Mouse (Mus musculus): Measurements from ENCODE around the gene Arhgap35.
"Not testable (repeated sequence)": the region's sequence is repeated elsewhere in the genome, so short reads cannot be mapped to it uniquely, and the experiment has no call there.

Arhgap35 gene

DNA sequence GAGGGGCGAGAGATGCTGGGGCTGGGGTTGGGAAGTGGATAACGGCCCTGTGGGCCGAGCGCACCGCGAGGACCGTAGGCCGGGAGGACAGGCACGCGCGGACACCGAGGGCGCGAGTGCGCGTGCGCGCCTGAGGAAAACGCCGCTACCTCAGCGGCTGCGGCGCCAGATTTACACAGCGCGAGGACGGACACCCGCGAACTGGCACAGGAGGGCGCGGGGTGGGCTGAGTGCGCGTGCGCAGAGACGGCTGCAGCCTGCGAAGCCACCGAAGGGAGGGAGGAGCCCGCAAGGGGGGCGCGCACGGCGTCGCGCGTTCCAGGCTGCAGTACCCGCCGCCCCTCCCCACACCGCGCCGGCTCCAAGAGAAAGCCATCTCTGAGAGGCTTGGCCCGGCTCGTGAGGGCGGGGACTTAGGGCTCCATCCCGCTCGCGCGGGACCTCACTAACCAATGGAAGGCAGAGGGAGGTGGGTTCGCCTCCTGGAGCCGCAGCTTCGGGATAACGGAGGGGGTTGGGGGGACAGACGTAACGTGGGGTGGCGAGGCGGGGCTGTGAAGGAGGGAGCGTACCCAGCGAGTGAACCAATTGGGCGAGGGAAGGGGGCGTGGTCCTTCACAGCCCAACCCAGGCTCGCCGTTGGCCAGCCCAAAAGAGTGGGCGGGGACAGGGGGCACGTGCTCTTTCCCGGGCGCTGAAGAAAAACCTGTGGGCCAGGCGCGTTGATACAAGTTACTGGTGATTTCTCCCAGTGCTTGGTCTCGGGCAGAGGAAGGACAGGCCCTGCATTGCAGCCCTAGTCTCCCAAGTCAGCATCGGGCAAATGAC lies at the start of gene Arhgap35:
Gene Arhgap35, minus strand, starts transcription at position 106 of the 828 bp plus-strand sequence.
- DNase-seq (ENCODE audit: low spot score in 2 of 2) = peak; percentile 95 to 96

DNA sequence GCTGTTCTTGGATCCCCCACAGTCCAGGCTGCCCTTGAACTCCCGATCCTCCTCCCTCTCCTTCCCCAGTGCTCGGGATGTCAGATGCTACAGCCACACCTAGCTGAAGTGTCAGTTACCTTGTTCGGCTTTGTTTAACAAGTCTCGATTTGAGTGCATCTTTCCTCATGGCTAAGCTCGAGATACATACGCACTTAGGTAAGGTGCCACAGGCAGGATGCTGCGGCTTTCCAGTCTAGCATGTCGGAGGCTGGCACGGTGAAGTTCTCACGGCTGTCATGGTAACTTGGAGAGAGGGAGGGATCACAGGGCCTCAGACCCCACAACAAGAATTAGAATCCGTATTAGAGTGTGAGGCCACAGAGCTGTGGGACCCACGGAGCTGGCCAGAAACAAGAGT lies 29.5 kb upstream of the Arhgap35 start:
- DNase-seq (ENCODE audit: low spot score in 2 of 2) = no peak

DNA sequence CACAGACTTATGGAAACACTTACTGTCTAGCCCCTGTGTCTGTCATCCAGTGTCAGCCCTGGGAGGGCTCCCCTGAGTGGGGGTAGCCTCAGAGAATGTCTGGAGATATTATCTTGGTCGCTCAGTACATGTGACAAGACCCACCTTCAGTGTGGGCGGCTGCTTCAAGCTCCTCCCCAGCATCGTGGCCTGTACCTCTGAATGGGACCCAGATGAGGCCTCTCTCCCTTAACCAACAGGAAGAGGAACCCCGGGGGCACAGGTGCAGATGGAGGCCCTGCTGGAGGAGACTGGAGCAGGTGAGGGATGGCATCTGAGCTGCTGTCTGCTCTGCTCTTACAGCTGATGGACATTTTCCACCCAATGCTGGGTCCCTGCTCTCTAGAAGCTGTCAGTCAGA lies 28.3 kb upstream of the Arhgap35 start:
- not testable (repeated sequence) for DNase-seq (ENCODE audit: low spot score in 2 of 2)

DNA sequence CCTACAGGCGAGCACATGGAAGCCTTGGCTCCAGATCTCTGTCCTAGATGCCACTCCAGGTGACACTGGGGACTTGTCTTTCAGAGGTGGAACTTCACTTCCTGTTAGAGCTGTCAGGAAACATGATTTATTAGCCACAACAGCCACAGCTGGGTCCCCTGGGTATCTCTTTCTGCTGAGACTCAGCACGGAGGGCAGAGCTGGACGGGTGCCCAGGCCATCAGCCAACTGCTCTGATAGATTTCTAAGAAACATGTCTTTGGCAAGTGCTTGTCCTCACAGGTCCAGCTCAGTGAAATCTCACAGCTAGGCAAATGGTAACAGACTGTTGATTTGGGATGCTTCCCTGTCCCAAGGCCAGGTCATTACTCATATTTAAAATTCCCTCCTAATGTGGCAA lies 24.2 kb upstream of the Arhgap35 start:
- no peak for DNase-seq (ENCODE audit: low spot score in 2 of 2)

DNA sequence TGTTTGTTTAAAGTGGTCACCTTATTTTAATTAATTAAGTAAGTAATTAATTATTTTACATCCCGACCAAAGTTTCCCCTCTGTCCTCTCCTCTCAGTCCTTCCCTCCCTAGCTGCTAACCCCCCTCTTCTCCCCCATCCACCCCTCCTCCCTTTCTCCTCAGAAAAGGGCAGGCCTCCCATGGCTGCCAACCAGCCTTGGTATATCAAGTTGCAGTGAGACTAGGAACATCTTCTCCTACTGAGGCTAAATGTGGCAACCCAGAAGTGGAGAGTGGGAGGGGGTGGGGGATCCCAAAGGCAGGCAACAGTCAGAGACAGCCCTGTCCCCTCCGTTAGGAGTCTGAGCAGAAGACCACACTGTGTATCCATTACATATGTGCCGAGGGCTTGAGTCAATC lies 20.3 kb upstream of the Arhgap35 start:
- no peak for DNase-seq (ENCODE audit: low spot score in 2 of 2)

DNA sequence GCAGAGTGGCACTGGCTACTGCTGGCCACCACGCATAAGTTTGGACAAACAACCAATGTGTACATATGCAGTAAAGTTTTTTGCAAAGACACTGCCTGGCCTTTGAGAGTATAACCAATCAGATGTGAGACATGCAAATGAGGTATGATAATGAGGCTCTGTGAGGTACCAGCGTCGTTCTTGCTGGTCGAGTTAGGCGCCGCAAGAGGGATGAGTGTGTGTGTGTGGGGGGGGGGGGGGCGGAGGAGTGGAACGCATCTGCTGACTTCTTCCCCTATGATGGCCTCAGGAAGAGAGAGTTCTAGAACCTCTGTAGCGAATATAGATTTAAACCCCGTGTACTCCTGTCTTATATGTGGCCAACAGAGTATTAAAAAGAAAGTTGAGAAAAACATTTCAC lies 19.1 kb upstream of the Arhgap35 start:
- DNase-seq (ENCODE audit: low spot score in 2 of 2) = not testable (repeated sequence)

DNA sequence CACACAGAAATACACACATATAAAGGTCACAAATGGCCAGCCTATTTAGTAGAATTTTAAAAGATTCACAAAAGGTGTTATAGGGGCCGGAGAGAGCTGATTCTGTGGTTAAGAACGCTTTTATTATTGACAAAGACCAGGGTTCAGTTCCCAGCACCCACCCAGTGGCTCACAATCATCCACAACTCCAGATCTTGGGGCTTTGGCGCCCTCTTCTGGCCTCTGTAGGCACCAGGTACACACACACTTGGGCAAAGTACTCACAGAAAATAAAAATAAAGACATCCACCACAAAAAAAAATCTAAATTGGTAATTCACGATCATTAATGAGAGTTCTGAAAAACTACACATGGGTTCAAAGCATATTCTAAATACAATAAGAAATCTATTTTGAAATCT lies 17.1 kb upstream of the Arhgap35 start:
- DNase-seq (ENCODE audit: low spot score in 2 of 2) = no peak

DNA sequence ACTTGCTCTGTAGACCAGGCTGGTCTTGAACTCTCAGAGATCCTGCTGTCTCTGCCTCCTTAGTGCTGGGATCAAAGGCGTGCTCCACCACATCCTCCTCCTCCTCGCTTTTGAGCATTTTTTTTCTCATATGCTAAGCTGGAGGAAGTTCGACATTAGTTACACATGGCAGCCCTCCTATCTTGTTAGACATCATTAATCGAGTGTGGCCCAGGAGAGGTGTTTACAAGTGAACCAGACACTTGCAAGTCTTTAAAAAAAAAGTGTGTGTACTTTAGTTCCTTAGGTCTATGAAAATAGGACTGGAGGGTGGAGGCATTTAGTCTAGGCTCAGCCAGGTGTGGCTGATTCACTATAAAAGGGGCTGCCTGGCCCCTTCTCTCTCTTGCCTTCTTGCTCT lies 16.2 kb upstream of the Arhgap35 start:
- DNase-seq (ENCODE audit: low spot score in 2 of 2) = no peak

DNA sequence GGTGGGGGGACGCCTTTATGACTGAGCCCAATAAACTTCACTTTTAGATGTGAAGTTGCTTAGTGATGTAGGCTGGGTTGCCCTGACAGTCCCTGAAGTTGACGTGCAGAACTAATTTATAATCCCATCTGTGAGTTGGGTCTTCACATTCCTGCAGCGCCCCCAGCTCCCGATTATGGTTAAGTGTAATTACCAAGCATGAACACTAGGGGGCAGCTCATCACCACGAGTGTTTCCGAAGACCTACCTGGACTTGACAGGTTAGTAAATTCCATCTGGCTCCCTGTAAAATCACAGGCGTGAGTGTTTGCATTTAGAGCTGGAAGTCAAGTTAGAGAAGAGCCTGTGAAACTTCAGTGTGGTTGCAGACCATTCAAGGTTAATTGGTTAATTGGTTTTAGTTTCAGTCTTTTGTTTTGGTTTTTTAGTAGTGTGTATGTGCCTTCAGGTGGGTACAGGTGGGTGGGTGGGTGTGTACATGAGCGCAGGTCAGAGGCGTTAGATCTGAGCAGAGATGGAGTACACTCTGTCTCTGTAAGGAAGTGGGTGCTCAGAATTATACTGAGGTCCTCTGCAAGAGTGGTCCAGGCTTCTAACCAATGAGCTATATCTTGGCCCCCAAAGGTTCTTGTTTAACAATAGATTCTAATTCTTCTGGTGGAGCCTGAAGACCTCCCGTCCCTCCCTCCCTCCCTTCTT lies 15.0 kb upstream of the Arhgap35 start:
- DNase-seq (ENCODE audit: low spot score in 2 of 2) = peak; percentile 39 to 47

DNA sequence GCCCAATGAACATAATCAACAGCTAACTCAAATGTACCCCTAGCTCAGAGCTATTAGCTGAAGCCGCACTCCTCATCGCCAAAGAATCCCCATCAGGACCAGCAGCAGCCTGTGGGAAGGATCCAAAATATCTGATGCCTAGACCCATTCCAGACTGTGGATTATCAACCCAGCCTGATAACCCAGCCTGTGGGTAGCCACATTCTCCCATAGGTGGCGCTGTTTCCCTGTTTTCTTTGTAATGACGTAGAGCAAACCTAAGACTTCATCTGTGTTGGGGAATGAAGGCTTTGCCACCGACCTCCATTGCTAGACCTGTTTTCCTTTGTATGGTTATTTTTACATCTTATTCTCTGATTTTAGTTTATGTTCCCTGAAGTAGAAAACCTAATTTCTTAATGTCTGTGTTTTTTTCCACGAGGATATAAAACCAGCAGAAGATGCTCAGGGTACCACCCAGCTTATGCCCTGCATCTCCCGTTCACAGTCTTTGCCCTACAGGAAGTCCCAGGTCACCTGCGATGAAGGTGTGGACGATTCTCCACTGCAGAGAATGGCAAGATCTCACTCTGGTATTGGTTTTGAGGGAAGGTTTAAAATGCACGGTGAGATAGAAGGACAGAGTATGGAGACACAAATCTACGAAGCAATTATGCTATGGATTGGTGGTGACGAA lies 13.4 kb upstream of the Arhgap35 start:
- peak; percentile 32 to 40 for DNase-seq (ENCODE audit: low spot score in 2 of 2)

DNA sequence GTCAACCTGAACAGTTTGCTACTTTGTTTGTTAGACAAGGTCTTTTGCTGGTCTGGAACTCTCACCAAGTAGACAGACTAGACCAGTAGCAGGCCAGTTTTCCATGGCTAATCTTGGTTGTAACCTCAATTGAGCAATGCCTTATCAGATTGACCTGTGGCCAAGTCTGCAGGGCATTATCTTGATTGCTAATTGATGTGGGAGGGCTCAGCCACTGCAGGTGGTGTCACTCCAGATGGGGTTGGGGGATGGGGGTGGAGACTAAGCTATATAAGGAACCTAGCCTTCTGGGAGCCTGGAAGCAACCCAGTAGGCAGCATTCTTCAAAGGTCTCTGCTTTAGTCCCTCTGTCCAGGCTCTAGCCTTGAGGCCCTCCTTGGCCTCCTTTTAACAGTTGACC lies 8.9 kb upstream of the Arhgap35 start:
- DNase-seq (ENCODE audit: low spot score in 2 of 2) = no peak

DNA sequence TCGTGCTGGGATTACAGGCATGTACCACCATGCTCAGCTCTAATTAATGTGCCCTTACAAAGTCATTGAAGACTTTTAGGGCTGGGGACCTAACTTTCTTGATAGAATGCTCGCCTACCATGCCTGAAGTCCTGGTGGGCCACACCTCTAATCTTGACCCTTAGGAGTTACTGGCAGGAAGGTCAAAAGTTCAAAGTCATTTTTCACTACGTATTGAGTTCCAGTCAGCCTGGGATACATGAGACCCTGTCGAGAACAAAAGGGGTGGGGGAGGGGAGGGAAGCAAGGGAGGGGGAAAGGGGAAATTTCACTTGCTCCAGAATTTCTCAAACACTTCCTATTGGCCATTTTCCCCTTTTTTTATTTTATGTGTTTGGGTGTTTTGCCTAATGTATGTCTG lies 8.3 kb upstream of the Arhgap35 start:
- no peak for DNase-seq (ENCODE audit: low spot score in 2 of 2)

DNA sequence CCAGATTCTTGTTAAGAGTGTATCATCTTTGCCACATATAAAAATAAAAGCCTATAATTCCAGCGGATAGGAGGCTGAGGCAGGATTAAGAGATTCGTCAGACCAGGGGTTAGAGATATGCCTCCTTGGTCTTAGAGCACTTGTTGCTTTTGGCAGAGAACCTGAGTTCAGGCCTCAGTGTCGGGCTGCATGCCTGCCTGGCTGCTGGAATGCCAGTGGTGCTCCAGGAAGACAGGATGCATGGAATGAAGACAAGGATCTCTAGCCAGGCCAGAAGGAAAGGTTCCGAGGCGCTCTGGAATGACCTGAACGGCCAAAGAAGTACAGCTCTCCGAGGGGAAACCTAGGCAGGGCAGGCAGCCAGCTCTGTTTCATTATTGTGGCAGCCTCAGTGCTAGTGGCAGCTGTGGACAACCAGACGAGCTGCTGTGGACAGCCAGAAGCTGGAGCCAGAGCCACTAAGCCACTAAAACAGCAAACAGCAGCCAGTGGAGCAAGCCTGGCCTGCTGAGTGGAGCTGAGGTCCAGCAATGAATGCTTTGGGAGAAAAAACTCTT lies 6.4 kb upstream of the Arhgap35 start:
- DNase-seq (ENCODE audit: low spot score in 2 of 2) = no peak

DNA sequence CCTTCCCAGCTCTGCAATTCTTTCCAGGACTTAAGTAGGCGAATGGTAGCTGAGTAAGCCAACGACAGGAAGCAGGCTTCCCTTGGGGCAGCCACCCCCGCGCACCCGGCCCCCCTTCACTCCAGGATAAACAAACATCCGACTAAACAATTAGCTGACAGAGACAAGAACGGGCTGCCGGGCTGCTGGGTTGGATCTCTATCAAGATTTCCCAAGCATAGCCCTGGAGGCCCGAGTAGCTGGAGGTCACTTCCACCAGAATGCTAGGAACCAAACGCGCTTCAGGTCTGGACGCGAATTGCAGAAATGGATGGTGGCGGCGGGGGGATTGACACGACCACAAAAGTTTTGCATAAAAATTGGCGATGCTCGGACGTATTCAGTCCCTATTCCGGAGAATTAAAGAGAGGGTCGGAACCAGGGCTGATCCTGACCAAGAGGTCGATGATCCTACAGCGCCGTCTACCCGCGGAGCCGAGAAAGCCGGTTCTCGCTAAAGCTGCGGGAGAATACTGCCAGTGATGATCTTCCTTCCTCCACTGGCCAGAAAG lies 3.9 kb upstream of the Arhgap35 start:
- DNase-seq (ENCODE audit: low spot score in 2 of 2) = peak; percentile 49 to 51

DNA sequence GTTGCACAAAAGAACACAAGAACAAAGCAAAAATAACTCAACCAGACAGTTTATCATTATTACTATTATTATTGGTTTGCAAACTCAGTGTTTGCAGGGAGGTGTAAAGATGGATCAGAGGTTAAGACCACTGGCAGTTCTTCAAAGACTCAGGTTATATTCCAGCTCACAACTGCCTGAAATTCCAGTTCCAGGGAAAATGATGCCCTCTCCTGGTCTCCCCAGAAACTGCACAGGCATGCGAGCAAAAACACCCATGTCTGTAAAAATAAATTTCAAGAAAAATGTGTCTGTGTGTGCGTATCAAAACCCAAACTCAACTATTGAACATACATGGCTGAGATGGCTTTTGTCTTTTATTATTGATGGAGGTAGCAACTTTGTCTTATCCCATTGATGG lies 2.3 kb upstream of the Arhgap35 start:
- peak in 1 of 2 experiments; percentile 8 for DNase-seq (ENCODE audit: low spot score in 2 of 2)

DNA sequence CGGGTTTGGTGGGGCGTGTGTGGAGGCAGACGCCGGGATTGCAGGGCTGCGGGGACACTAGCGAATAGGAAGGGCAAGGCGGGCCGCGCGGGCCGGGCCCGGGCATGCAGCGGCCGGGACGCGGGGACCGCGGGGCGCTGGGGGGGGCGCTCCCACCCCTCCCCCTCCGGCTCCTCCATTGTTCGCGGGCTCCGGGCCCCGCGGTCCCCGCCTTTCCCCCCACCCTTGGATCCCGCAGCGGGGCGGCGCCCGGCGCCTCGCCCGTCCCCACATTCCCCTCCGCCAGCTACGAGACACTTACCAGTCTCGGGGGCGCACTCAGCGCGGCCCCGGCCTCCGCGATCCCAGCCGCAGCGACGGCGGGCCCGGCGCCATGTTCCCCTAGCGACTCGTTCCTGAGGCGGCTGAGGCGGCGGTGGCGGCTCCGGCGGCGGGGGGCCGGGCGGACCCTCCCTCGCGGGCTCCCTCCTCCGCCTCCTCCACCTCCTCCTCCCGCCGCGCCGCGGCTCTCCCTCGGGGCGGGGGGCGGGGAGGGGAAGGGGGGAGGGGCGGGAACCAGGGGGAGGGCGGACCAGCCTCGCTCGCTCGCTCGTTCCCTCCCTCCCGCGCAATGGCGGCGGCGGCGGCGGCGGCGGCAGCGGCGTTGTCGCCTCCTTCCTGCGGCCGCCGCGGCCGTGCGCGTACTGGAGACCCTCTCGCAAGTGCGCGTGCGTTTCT lies 464 bp downstream of the Arhgap35 start:
- peak in 1 of 2 experiments; percentile 59 for DNase-seq (ENCODE audit: low spot score in 2 of 2)

DNA sequence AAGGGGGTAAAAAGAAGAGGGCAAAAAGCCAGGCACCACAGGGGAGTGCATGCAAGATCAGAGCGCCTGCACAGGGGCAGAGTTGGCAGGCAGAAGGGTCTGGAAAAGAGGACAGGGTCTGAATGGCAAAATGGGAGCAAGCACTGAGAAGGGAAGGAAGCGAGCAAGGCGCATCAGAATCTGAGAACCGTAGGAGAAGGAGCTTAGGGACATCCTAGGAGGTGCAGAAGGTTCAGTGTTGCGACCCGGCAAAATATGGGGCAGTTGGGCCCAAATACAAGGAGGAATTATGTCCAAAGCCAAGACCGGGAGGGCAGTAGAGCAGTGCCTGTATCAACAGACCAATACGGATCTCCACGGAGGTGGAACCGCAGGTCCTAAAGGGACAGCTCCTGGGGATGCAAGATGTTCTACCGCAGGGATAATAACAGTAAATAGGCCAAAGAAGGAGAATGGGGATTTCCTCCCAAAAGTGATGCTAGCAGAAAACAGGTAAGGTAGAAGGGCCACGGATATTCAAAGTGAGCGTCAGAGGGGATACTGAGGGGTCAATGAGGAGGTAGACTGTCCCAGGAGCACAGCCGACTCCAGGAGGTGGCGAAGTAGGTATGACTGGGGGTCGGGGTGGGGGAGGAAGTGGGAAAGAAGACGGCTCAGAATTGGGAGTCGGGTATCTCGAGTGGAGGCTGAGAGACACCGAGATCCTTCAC lies 1.2 kb downstream of the Arhgap35 start:
- peak in 1 of 2 experiments; percentile 4 for DNase-seq (ENCODE audit: low spot score in 2 of 2)

DNA sequence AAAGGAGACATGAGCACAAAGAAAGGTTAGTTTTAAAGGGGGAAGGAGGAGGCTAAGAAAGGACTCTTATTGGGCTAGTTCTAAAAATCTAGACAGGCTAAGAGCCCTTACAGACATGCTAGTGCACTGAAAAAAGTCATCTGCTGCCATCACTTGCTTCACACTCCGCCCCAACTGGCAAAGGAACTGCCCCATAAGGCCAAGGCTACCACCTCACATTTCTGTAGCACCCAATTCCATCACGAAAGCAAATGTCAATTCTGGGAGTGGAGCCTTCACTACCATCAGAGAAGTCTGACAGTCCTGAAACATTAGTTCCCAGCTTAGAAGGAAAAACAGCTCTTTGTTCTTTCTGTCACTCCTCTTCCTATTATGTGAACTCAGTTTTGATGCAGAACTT lies 4.4 kb downstream of the Arhgap35 start:
- DNase-seq (ENCODE audit: low spot score in 2 of 2) = no peak

DNA sequence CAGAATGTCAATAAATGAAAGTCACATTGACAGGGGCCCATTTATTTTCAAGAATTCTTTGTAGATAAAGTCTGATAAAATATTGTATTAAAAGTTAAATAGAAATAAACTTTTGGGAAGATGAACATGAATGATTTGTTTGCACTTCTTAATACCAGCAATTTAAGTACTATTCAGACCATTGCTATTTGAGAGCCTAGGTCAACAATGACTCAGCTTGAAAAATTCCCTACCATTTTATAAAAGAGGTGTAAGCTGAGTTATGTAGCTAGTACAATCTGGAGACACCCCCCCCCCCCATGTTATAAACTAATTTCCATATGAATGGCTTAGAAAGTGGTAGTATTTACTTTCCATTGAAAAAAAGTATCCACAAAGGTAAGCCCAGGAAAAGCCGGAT lies 5.8 kb downstream of the Arhgap35 start:
- DNase-seq (ENCODE audit: low spot score in 2 of 2) = no peak

DNA sequence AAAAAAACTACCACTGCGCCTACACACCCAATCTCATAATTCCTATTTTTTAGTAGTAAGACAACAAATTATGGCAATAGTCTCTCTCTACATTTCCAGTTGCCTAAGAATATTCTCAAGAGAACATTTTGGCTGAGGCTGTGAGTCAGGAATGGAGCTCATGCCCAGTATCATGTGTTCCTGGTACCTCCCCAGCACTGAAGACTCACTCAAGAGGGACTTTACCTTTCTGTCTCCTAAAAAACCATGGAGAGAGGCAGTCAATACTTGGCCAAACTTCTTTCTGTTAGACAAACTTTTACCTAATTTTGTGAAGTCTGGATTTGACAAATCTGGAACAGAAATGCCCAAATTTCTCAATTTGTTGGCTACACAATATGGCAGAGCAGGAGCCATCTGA lies 6.7 kb downstream of the Arhgap35 start:
- no peak for DNase-seq (ENCODE audit: low spot score in 2 of 2)

DNA sequence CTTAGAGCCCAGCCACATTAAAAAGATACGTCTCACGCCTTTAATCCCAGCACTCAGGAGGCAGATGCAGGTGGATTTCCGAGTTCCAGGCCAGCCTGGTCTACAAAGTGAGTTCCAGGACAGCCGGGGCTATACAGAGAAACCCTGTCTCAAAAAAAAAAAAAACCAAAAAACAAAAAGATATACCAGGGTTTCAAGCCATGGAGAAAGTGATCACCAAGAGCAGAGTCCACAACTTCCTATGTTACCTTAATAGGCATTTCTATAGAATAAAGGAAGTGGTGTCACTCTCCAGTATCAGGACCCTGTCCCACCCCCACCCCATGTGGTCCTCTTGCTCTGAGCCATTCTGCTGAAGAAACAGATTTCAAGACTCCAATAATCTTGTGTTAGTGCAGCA lies 8.0 kb downstream of the Arhgap35 start:
- DNase-seq (ENCODE audit: low spot score in 2 of 2) = not testable (repeated sequence)

Measured in spleen, postnatal 36 days (tissue).